Mouse (Mus musculus): ENCODE data around the gene Krt77. TPM values are rescaled to one million over a fixed set of nuclear protein-coding genes. Genes with fewer than 3 reads are reported as not detected.

Krt77 gene
- not detected in 2 replicates for polyA plus RNA-seq (2014; fragmentation: Nextera tagmentation; extraction: Ambion mirVana)

GRCm38 (mm10) chr15:101869431-101869830 is at the start of gene Krt77:
Gene Krt77 (minus strand): TSS chr15:101869705.
- 29% methylated on average over 6 of the region's 6 CpGs for WGBS
- no peaks in the 10 kb centered on the region for H3K36me3 ChIP-seq (ENCODE audit: insufficient read depth)
- H3K27ac ChIP-seq (ENCODE audit: low read depth): no peak within 1 kb of the TSS
- H3K4me3 ChIP-seq (ENCODE audit: low read depth, low read length): no peak within 1 kb of the TSS
- DNase-seq (peak; percentile 13), ATAC-seq (ENCODE audit: insufficient read depth) (no peak)
- no peaks in the 10 kb centered on the region for H3K27me3 ChIP-seq (ENCODE audit: insufficient read depth, low read length)
- no peaks in the 10 kb centered on the region for H3K4me1 ChIP-seq (ENCODE audit: insufficient read depth)
- H3K9me3 ChIP-seq (ENCODE audit: low read depth, low read length): no peaks in the 10 kb centered on the region
- TF ChIP-seq CTCF (IDR thresholded peaks at IDR 0.05; ENCODE audit: low read depth): no peak
- no peak within 1 kb of the TSS for H3K4me2 ChIP-seq
- no peak within 1 kb of the TSS for H3K9ac ChIP-seq

GRCm38 (mm10) chr15:101916072-101916471 is 46.6 kb upstream of the Krt77 start:
- WGBS: 68% methylated on average over 2 of the region's 2 CpGs
- no peak overlapping the region for H3K4me3 ChIP-seq (ENCODE audit: low read depth, low read length)
- no peak overlapping the region for H3K4me2 ChIP-seq
- DNase-seq (no peak), ATAC-seq (ENCODE audit: insufficient read depth) (no peak)
- H3K27me3 ChIP-seq (ENCODE audit: insufficient read depth, low read length): no peaks in the 10 kb centered on the region
- no peak for TF ChIP-seq CTCF (IDR thresholded peaks at IDR 0.05; ENCODE audit: low read depth)
- no peak overlapping the region for H3K27ac ChIP-seq (ENCODE audit: low read depth)
- H3K4me1 ChIP-seq (ENCODE audit: insufficient read depth): no peaks in the 10 kb centered on the region
- no peaks in the 10 kb centered on the region for H3K36me3 ChIP-seq (ENCODE audit: insufficient read depth)
- no peak overlapping the region for H3K9ac ChIP-seq
- no peaks in the 10 kb centered on the region for H3K9me3 ChIP-seq (ENCODE audit: low read depth, low read length)

- DNase-seq (no peak), ATAC-seq (ENCODE audit: insufficient read depth) (no peak)
- no peak for TF ChIP-seq CTCF (IDR thresholded peaks at IDR 0.05; ENCODE audit: low read depth)
- H3K36me3 ChIP-seq (ENCODE audit: insufficient read depth): no peaks in the 10 kb centered on the region
- 81% methylated on average over 5 of the region's 5 CpGs for WGBS
- H3K27me3 ChIP-seq (ENCODE audit: insufficient read depth, low read length): no peaks in the 10 kb centered on the region
- H3K4me2 ChIP-seq: no peak overlapping the region
- no peak overlapping the region for H3K4me3 ChIP-seq (ENCODE audit: low read depth, low read length)
- H3K27ac ChIP-seq (ENCODE audit: low read depth): no peak overlapping the region
- no peaks in the 10 kb centered on the region for H3K4me1 ChIP-seq (ENCODE audit: insufficient read depth)
- no peaks in the 10 kb centered on the region for H3K9me3 ChIP-seq (ENCODE audit: low read depth, low read length)
- H3K9ac ChIP-seq: no peak overlapping the region
Observed at GRCm38 (mm10) chr15:101904849-101905248, 35.3 kb upstream of the Krt77 start.

GRCm38 (mm10) chr15:101902171-101903149 is 33.0 kb upstream of the Krt77 start:
- H3K9me3 ChIP-seq (ENCODE audit: low read depth, low read length): no peaks in the 10 kb centered on the region
- no peak overlapping the region for H3K27ac ChIP-seq (ENCODE audit: low read depth)
- no peak overlapping the region for H3K4me3 ChIP-seq (ENCODE audit: low read depth, low read length)
- H3K4me1 ChIP-seq (ENCODE audit: insufficient read depth): no peaks in the 10 kb centered on the region
- no peak for ATAC-seq (ENCODE audit: insufficient read depth)
- peak; percentile 48 for TF ChIP-seq CTCF (IDR thresholded peaks at IDR 0.05; ENCODE audit: low read depth)
- H3K4me2 ChIP-seq: no peak overlapping the region
- no peaks in the 10 kb centered on the region for H3K36me3 ChIP-seq (ENCODE audit: insufficient read depth)
- H3K27me3 ChIP-seq (ENCODE audit: insufficient read depth, low read length): no peaks in the 10 kb centered on the region
- peak; percentile 23 for DNase-seq
- 40% methylated on average over 12 of the region's 12 CpGs for WGBS
- H3K9ac ChIP-seq: no peak overlapping the region

GRCm38 (mm10) chr15:101895216-101895615 is 25.7 kb upstream of the Krt77 start:
- Histone ChIP-seq H3K9ac (no peak overlapping the region), H3K27ac (ENCODE audit: low read depth) (no peak overlapping the region), H3K27me3 (ENCODE audit: insufficient read depth, low read length) (no peaks in the 10 kb centered on the region), H3K36me3 (ENCODE audit: insufficient read depth) (no peaks in the 10 kb centered on the region), H3K4me3 (ENCODE audit: low read depth, low read length) (no peak overlapping the region), H3K4me1 (ENCODE audit: insufficient read depth) (no peaks in the 10 kb centered on the region), H3K4me2 (no peak overlapping the region), H3K9me3 (ENCODE audit: low read depth, low read length) (no peaks in the 10 kb centered on the region)
- no peak for TF ChIP-seq CTCF (IDR thresholded peaks at IDR 0.05; ENCODE audit: low read depth)
- ATAC-seq (ENCODE audit: insufficient read depth): no peak
- WGBS: 88% methylated on average over 4 of the region's 4 CpGs
- DNase-seq: no peak

- no peaks in the 10 kb centered on the region for H3K9me3 ChIP-seq (ENCODE audit: low read depth, low read length)
- H3K4me1 ChIP-seq (ENCODE audit: insufficient read depth): no peaks in the 10 kb centered on the region
- no peaks in the 10 kb centered on the region for H3K27me3 ChIP-seq (ENCODE audit: insufficient read depth, low read length)
- H3K9ac ChIP-seq: no peak within 1 kb of the TSS
- no peak for TF ChIP-seq CTCF (IDR thresholded peaks at IDR 0.05; ENCODE audit: low read depth)
- H3K4me2 ChIP-seq: no peak within 1 kb of the TSS
- H3K4me3 ChIP-seq (ENCODE audit: low read depth, low read length): no peak within 1 kb of the TSS
- DNase-seq (no peak), ATAC-seq (ENCODE audit: insufficient read depth) (no peak)
- WGBS: 54% methylated on average over 4 of the region's 4 CpGs
- H3K27ac ChIP-seq (ENCODE audit: low read depth): no peak within 1 kb of the TSS
- no peaks in the 10 kb centered on the region for H3K36me3 ChIP-seq (ENCODE audit: insufficient read depth)
Observed at GRCm38 (mm10) chr15:101892820-101893219, 23.3 kb upstream of the Krt77 start, which contains the start of gene Krt76. Gene Krt76 (minus strand): TSS chr15:101892920.

GRCm38 (mm10) chr15:101879776-101880175 is 10.3 kb upstream of the Krt77 start:
- no peak overlapping the region for H3K4me2 ChIP-seq
- 26% methylated on average over 11 of the region's 11 CpGs for WGBS
- no peak for TF ChIP-seq CTCF (IDR thresholded peaks at IDR 0.05; ENCODE audit: low read depth)
- H3K36me3 ChIP-seq (ENCODE audit: insufficient read depth): no peaks in the 10 kb centered on the region
- H3K27ac ChIP-seq (ENCODE audit: low read depth): no peak overlapping the region
- DNase-seq (peak; percentile 71), ATAC-seq (ENCODE audit: insufficient read depth) (no peak)
- no peak overlapping the region for H3K9ac ChIP-seq
- H3K4me1 ChIP-seq (ENCODE audit: insufficient read depth): no peaks in the 10 kb centered on the region
- no peaks in the 10 kb centered on the region for H3K9me3 ChIP-seq (ENCODE audit: low read depth, low read length)
- no peak overlapping the region for H3K4me3 ChIP-seq (ENCODE audit: low read depth, low read length)
- no peaks in the 10 kb centered on the region for H3K27me3 ChIP-seq (ENCODE audit: insufficient read depth, low read length)

Measured in lung, embryonic 14.5 days (tissue).